Mouse (Mus musculus) small intestine, adult 2 months (tissue): ENCODE data around the gene Dop1b.

ENCODE experiments used
- CTCF ChIP-seq: fragments of 200-500 bp; IDR thresholded peaks from 2 replicates; pipeline ENCODE4 v1.5.1; 2012; ENCODE audit warnings: low read depth, mild to moderate bottlenecking, control low read depth, inconsistent platforms, low read length, moderate library complexity, mixed read lengths; ENCODE audit not compliant: insufficient replicate concordance, insufficient read length; ENCODE audit errors: extremely low read depth
- POLR2A ChIP-seq: fragments of 200-500 bp; IDR thresholded peaks from 2 replicates; pipeline ENCODE4 v1.6.1; 2012; ENCODE audit warnings: low read depth, mild to moderate bottlenecking, control low read depth, inconsistent platforms, low read length, moderate library complexity

GRCm38 (mm10) chr16:93767548-93767947 lies 55.8 kb downstream of the Dop1b start:
- TF ChIP-seq POLR2A (no peak), CTCF (no peak)
